Mouse (Mus musculus) CH12F3 (cell line): ENCODE results near the gene Tspan33.
"Not testable (repeated sequence)": the region's sequence is repeated elsewhere in the genome, so short reads cannot be mapped to it uniquely, and the experiment has no call there.

ENCODE experiments used
- in situ Hi-C: fragments of 300-500 bp; cut with MboI; formaldehyde crosslinking; loops from 2 replicates; pipeline ENCODE4 v1.14.3; 2020; ENCODE audit warnings: low sequenced_read_pairs

Tspan33 gene

DNA sequence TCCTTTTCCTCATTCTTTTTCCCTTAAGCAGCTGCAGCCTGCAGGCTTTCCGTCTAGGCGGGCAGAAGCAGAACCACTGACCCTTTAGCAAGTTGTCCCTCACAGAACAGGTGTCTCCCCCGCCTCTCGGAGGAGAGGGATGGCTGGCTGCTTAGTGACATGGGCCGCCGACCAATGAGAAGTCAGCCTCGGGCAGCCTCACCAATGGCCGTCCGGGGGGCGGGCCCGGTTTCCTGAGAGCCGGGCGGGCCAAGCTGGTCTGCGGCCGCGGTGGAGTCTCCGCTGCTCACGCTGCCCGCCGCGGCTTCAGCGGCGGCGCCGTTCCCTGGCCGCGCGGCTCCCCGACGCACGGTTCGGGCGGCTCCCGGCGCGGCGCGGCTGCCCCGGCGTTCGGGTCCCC lies at the start of gene Tspan33:
Gene Tspan33 (plus strand): TSS at position 270 of the 400 bp plus-strand sequence.
- in situ Hi-C loops: no loop called here

DNA sequence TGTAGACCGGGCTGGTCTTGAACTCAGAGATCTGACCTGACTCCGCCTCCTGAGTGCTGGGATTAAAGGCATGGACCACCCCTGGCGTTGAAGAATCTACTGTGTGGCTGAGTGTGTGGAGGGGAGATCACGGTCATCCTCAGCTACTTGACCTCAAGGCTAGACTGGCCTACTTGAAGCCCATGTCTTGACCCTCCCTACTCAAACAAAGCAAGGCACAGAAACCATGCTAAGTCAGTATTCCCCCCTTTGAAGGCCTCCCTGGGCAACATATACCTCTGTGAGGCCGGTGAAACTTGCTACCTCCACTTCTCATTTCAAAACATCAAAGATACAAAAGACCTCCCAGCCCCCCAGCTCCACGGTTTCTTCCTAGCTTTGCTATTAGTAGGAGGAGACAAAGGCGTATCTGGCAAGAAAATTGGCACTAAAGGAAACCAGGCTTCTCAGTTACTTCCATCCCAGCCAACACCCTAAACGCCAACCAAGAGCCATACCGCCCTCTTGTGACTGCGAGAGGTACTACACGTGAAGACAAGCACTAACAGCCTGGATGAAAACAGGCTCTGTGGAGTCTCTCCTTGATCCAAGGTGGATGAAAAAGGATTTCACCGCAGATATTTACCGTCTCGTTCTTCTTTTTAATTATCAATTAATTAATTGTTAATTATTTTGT lies 44.4 kb upstream of the Tspan33 start:
- in situ Hi-C loops: loop anchor here (10.0 kb wide), 1 partner anchor 55 kb away; no protein-coding TSS in a partner anchor

DNA sequence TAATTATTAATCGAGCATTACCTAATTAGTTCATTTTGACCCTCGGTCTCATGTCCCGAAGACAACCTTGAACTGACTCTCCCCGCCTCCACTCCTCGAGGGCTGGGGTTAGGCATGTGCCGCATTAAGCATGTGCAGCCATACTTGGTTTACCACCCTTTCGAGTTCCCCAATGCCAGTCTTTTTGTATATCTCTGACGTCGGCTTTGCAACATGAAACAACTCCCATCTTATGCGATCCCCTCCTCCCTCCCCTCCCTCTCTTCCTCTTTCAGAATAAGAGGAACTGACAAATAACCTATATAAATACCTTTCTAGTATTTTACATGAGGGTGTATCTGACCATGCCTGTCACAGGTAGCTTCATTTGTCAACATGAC lies 43.9 kb upstream of the Tspan33 start:
- in situ Hi-C loops: no loop called here

DNA sequence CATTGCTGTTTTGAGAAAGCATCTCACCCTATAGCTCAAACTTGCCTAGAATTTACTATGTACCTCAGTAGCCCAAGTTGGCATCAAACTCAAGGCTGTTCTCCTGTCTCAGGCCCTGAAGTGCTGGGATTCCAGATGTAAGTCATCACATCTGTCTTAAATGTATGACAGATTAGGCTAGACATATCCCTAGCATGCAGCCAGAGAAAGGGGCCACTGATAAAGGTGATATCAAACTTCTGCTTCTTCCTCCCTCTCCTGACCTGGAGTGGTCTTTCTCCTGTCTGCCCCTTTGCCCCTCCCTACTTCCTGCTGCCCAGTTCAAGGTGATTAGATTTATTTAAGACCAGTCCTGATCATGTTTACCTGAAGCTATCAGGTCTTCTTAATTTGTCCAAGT lies 40.8 kb upstream of the Tspan33 start:
- in situ Hi-C loops: no loop called here

DNA sequence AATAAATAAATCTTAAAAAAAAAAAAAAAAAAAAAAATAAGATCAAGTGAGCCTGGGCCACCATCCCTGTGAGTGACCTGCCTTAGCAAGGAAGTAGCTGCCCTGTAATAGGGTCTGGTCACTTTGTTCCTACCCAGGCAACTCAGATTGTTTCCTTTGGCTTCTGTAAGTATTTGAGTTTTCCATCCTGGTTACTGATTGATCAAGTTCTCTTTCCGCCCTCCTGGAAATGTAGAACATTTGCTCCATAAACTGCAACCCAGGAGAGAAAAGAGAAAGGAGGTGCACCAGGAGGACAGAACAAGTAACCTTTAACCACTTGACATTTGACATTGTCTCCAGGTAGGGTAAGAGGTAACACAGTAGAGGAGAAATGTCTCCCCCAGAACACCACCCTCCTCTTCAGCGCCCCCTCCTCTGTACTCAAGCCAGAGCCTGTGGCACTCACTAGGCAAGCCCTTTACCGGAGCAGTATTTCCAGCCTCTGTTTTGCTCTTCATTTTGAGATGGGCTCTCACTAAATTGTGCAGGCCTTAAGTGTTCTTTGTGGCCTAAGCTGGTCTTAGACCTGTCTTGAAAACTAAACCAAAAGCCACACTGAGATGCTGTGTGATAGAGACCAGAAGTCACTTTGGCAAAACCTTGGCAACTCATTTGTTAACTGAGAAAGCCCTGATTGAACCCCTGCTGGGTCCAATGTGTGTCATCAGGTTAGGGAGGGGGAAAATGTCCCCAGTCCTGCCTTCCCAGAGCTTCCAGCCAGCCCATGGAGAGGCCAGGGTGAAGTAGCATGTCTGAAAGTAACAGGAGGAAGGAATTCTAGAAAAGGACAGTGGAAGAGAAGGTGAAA lies 35.2 kb upstream of the Tspan33 start:
- in situ Hi-C loops: no loop called here

DNA sequence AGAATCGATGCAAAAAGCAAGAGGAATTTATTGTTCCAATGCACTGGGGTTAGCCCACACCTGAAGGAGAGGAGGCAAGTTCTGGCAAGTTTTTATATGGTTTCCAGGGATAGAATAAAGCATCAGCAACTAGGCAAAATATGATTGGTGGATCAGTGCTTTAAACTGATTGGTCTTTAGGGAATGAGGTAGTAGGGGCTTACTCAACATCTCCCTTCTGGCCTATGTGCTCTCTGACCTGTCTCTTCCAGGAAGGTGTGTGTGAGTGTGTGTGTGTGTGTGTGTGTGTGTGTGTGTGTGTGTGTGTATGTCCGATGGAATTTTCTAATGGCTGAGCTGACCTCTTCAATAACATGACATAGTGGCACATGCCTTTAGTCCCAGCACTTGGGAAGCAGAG lies 34.1 kb upstream of the Tspan33 start:
- in situ Hi-C loops: no loop called here

DNA sequence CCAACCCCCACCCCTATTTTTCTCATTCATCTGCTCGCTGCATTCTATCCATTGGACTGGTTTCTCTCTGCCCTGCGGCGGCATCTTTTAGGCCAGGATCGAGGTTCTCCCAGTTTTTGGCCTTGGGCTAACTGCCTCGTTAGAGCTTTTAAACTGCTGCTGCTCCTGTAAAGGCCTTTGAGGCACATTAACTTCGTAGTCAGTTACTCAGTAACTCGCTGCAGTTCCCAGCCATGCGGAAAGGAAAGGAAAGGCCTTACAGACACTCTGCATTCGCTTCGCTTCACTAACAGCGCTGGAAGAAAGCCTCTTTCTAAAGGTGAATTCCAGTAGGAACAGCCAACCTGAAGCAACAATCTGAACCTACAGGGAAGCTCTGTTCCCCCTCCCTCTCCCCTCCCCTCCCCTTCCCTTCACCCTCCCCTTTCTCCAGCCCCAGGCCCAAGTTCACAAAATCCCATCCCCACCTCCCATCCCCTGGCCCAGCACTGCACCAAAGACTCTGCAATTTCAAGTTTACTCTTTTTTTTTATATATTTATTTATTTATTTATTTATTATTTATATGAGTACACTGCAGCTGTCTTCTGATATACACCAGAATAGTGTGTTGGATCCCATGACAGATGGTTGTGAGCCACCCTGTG lies 33.2 kb upstream of the Tspan33 start:
- in situ Hi-C loops: no loop called here

DNA sequence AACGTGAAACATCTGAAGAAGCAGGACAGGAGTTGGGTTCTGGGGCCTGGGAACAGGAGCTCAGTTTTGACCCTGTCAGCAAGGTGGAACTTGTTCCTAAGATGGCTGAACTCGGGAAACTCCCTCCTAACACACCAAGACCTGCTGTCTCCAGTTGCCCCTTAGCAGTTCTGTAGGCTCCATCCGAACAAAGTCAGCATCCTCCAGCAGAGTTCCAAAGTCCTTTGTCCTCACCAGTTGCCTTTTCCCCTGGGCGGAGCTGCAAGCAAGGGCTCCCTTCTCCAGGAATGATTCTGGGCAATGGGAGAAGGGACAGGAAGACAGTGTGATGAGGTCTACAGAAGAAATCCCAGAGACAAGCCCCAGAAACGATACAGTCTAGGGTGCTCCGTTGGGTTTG lies 26.8 kb upstream of the Tspan33 start:
- in situ Hi-C loops: no loop called here

DNA sequence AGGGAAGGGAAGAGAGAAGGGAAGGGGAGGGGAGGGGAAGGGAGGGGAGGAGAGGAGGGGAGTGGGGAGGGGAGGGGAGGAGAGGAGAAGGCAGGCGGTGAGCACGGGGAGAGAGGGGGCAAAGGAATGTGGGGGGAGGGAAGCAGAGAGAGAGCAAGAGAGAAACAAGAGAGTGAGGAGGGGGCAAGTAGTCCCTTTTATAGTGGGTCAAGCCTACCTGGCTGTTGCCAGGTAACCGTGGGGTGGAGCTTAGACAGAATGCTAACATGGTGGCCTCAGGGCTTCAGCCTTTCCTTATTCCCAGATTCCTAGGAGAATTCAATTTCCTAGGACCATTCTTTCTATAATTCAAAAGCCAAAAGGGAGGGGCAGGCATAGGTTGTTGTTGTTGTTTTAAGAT lies 22.3 kb upstream of the Tspan33 start:
- in situ Hi-C loops: no loop called here

DNA sequence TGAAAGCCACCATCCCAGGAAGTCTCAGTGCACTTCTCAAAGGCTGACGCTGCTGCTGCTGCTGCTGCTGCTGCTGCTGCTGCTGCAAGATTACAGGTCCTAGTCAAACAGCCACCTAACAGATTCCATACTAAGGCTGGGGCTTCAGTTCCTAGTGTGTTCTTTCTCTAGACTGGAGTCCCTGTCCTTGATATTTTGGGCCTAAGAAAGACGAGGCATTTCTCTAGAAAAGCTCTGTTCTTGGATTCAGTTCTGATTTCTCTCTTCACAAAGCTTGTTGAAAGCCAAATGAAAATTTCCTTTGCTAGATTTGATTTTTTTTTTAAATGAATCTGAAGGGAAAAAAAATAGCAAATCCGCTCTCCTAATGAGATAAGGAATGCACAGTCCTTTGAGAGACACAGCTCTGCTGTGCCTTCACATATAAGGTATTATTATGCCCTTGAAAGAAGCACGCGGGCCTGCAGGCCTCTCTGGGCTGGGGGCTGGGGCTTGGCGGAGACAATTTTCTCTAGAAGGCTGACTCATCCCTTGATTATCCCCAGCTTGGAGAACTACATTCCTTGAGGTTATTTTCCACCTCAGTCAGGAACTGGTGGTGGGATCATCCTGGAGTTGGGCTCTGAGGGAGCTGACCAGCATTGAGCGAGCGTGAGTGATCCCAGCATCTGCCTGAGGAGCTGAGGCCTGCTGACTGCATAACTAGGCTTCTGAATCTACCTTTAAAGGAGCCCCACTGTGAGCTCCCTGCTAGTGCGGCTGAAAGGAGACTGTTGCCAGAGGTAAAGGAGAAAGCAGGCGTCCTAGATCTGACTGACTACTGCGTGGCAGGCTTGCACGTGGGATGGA lies 21.2 kb upstream of the Tspan33 start:
- in situ Hi-C loops: no loop called here

DNA sequence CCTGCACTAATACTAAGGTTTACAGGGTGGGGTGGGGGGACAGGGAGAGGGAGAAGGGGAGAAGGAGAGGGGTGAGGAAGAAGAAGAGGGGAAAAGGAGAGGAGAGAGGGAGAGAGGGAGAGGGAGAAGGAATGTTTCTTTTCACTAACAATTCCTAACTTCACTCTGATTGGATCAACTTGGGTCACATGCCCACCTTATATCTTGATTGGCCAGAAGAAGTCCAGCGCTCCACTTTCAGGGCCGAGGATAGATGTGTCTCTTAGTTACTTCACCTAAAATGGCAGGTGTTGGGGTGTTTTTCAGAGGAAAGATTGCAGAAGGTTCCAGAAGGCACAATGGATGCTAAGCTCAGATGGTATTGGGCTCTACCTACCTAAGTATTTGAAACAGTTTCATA lies 20.3 kb upstream of the Tspan33 start:
- in situ Hi-C loops: no loop called here

DNA sequence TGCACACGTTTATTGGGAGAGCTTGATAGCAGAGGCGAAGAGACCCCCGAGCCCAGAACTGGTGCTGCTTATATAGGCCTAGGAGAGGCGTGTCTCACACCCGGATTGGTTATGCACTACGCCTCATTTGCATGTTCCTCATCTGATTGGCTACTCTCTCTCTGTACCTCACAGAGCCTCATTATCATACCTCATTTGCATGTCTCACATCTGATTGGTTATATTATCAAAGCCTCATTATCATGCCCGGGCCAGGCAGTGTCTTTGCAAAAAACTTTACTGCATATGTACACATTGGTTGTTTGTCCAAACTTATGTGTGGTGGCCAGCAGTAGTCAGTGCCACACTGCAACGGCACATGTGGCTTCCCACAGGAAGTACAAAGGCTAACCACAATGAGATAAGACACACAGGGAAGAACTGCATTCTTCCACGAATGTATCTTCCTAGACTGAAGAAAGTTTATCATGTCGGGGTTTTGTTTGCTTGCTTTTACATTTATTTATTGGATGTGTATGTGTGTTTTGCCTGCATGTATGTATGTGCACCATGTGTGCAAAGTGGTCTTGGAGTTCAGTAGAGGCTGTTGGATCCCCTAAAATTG lies 14.0 kb upstream of the Tspan33 start:
- in situ Hi-C loops: not testable (repeated sequence)

DNA sequence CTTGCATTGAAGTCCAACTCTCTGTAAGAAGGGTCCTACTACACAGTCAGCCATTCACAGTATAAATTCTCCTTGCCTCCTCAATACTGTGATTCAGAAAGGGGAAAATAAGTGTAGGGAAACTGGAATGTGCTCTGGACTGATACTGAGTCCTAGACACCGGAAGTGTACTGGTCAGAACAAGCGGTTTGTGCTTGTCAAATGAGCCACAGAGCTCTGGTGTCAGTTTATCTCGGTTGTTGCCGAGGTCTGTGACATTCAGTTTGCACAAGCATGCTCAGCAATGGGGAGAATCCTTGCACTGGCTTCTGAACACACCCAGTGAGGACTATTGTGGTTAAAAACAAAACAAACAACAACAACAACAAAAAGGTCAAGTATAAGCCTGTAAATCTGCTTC lies 12.2 kb upstream of the Tspan33 start:
- in situ Hi-C loops: no loop called here

DNA sequence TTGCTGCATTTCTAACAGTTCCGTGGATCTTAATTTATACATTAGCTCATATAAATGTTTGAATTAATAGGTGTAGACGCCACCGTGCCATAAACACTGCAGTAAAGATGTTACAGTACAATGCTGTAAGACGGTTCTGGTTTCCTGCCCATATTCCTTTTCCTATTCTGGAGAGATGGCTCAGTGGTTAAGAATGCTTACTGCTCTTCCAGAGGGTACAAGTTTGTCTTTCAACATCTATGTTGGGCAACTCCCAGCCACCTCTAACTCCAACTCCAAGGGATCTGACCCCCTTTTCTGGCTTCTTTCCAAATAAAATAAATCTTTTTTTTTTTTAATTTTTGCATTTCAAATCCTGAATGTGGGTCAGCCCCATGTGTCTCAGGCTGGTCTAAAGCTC lies 9.3 kb upstream of the Tspan33 start:
- in situ Hi-C loops: no loop called here

DNA sequence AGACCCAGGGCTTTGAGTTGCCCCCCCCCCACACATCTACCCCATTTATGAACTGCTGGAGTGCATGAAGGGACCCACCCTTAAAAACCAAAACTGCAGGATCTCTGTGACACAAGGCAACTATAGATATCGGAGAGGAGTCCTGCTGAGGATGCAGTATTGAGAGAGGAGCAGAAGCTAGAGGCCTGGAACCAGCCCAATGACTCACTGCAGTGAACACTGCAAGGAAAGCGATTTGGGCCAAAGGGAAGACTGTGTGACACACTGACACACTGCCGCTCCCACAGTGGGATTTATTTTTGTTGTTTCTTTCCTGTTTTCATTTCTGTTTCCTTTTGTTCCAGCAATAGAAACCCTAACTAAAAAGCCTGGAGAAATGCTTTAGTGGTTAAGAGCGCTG lies 8.1 kb upstream of the Tspan33 start:
- in situ Hi-C loops: no loop called here

DNA sequence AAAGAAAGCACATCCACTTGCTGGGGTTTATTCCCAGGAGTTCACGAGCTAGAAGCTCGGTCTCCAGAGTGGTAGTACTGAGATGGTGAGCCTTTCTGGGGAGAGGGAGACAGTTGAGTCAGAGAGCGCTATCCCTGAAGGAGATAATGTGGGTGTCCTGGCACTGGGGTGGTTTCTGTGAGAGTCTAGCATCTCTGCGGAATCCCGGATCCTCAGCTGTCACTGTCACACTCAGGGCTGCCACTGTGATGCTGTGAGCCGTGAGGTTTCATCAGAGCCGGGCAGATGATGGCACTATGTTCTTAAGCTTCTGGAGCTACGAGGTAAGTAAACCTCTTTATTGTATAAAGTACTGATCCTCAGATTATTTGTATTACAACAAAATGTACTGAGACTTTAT lies 4.6 kb upstream of the Tspan33 start:
- in situ Hi-C loops: no loop called here

DNA sequence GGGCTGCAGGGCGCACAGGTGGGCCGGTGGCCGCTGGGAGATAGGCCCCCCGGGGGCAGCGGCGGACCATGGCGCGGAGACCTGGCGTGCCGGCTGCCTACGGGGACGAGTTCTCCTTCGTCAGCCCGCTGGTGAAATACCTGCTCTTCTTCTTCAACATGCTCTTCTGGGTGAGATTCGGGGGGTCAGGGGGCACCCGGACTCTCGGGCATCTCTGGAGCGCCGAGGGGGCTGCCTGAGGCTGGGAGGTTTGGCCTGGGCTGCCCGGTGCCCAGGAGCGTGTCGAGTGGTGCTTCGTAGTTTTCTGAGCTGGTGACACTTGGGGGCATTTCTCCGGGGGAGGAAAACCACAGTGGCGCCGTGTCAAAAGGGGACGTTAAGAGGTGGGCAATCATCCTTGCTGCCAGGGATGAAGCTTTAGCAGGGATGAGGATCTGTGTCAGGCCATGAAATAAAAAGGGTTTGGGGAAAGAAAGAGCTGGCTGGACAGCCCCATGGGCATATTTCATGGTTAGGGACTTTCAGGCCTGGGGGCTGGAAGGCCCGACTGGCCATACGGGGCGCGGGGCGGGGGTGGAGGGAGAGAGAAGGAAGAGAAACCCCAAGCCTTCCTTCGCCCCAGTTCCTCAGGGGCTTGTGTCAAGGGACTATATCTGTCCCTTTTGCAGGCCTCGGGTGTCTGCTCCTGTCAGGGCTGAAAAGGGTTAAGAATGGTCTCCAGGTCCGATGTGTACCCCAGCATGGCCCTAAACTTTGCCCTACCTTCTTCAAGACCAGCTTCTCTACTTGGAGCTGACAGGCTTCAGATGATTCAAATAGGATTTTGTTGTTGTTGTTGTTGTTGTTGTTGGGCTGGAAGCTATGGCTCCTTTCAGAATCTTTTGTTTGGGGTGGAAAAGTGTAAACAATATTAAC lies 610 bp downstream of the Tspan33 start:
- in situ Hi-C loops: no loop called here

DNA sequence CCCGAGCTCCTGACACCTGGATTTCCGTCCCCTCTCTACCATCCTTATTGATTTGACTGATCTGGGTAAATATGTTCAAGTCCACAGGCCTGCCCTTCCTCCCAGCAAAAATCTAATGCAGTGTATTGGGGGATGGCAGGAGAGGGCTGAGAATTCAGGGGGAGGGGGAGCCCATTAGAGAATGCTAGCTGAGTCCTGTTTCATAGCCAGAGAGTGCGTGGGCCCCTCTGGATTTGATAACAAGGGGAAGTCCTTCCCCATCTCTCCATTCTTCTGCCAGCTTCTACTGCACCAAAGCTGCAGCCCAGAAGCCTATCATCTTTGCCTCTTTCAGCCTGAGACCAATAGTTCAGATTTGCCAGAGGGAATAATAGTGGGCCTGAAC lies 1.3 kb downstream of the Tspan33 start:
- in situ Hi-C loops: no loop called here

DNA sequence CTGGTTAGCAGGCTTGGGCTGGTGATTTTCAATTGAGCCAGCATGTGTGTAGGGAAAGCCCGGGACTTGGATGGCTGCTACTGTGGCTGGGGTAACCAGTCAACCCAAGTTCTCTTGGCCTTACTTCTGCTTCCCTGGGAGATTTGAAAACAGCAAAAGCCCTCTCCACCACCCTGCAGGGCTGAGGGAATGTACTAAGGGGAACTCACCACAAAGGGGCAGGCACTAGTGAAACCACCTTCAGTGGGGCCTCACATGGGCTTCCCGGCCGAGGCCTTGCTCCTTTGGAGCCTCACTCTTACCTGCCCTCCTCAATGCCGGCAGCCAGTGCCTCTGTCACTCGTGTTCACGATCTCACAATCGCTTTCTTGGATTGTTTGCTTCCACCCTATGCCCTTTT lies 2.0 kb downstream of the Tspan33 start:
- in situ Hi-C loops: no loop called here

DNA sequence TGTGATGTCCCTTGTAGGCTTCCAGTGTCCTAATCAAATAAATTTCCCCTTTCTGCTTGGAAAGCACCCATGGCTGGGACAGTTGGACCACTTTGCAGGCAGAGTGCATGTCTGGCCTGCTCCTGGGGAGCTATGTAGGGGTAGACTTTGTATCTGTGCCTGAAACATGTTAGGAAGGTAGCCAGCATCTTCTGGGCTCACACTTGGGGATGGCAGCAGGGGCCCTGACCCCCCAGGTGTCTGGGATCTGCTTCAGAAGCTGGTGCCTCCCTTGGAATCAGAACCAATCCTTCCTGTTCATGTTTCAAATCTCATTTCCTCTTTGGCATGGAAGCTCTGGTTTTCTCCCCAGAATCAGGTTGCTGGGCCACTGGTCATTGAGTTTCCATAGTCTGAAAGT lies 3.1 kb downstream of the Tspan33 start:
- in situ Hi-C loops: no loop called here
